Mouse (Mus musculus): ENCODE measurements around the gene Zc3h15. TPM values are rescaled to one million over a fixed set of nuclear protein-coding genes. Genes with fewer than 3 reads are reported as not detected.

Gene Zc3h15
- polyA plus RNA-seq, 1 experiment from 2014 or later: 84.2 TPM

GRCm38 (mm10) chr2:83626881-83627280 lies 17.4 kb upstream of the Zc3h15 start:
- no peak overlapping the region for H3K27ac ChIP-seq (replicated peaks in 1 of 2; ENCODE audit: control insufficient read depth in 1 of 2, insufficient read depth in 1 of 2, low read depth in 2 of 2, low read length in 2 of 2)
- no peak for ATAC-seq (ENCODE audit: insufficient number of reproducible peaks, insufficient read depth, low FRiP score, low read depth)
- H3K4me2 ChIP-seq (ENCODE audit: low read length): no peak overlapping the region
- no peaks in the 10 kb centered on the region for H3K4me1 ChIP-seq (ENCODE audit: control insufficient read depth in 2 of 2, insufficient read depth in 2 of 2, low read length in 2 of 2)
- no peaks in the 10 kb centered on the region for H3K27me3 ChIP-seq (ENCODE audit: control insufficient read depth, insufficient read depth, low read length)
- WGBS: 83% methylated on average over 9 of the region's 9 CpGs
- H3K9ac ChIP-seq (ENCODE audit: low read length): no peak overlapping the region
- no peak overlapping the region for H3K4me3 ChIP-seq (ENCODE audit: control insufficient read depth in 1 of 2, insufficient read depth in 1 of 2, low read depth in 1 of 2, low read length in 2 of 2)
- H3K9me3 ChIP-seq (ENCODE audit: control insufficient read depth, low read length): no peaks in the 10 kb centered on the region
- no peaks in the 10 kb centered on the region for H3K36me3 ChIP-seq (ENCODE audit: control insufficient read depth, insufficient read depth, low read length)

- 79% methylated on average over 9 of the region's 9 CpGs for WGBS
- H3K36me3 ChIP-seq (ENCODE audit: control insufficient read depth, insufficient read depth, low read length): no peaks in the 10 kb centered on the region
- no peaks in the 10 kb centered on the region for H3K27me3 ChIP-seq (ENCODE audit: control insufficient read depth, insufficient read depth, low read length)
- no peak overlapping the region for H3K4me3 ChIP-seq (ENCODE audit: control insufficient read depth in 1 of 2, insufficient read depth in 1 of 2, low read depth in 1 of 2, low read length in 2 of 2)
- no peaks in the 10 kb centered on the region for H3K4me1 ChIP-seq (ENCODE audit: control insufficient read depth in 2 of 2, insufficient read depth in 2 of 2, low read length in 2 of 2)
- no peak overlapping the region for H3K4me2 ChIP-seq (ENCODE audit: low read length)
- no peak for ATAC-seq (ENCODE audit: insufficient number of reproducible peaks, insufficient read depth, low FRiP score, low read depth)
- H3K9ac ChIP-seq (ENCODE audit: low read length): no peak overlapping the region
- H3K9me3 ChIP-seq (ENCODE audit: control insufficient read depth, low read length): no peaks in the 10 kb centered on the region
- no peak overlapping the region for H3K27ac ChIP-seq (replicated peaks in 1 of 2; ENCODE audit: control insufficient read depth in 1 of 2, insufficient read depth in 1 of 2, low read depth in 2 of 2, low read length in 2 of 2)
These were observed 16.7 kb upstream of the Zc3h15 start for GRCm38 (mm10) chr2:83627495-83627894.

- H3K36me3 ChIP-seq (ENCODE audit: control insufficient read depth, insufficient read depth, low read length): no peaks in the 10 kb centered on the region
- WGBS: 86% methylated on average over 6 of the region's 6 CpGs
- H3K4me2 ChIP-seq (ENCODE audit: low read length): no peak overlapping the region
- H3K27me3 ChIP-seq (ENCODE audit: control insufficient read depth, insufficient read depth, low read length): no peaks in the 10 kb centered on the region
- no peaks in the 10 kb centered on the region for H3K9me3 ChIP-seq (ENCODE audit: control insufficient read depth, low read length)
- H3K4me3 ChIP-seq (ENCODE audit: control insufficient read depth in 1 of 2, insufficient read depth in 1 of 2, low read depth in 1 of 2, low read length in 2 of 2): no peak overlapping the region
- no peaks in the 10 kb centered on the region for H3K4me1 ChIP-seq (ENCODE audit: control insufficient read depth in 2 of 2, insufficient read depth in 2 of 2, low read length in 2 of 2)
- H3K9ac ChIP-seq (ENCODE audit: low read length): no peak overlapping the region
- no peak for ATAC-seq (ENCODE audit: insufficient number of reproducible peaks, insufficient read depth, low FRiP score, low read depth)
- H3K27ac ChIP-seq (replicated peaks in 1 of 2; ENCODE audit: control insufficient read depth in 1 of 2, insufficient read depth in 1 of 2, low read depth in 2 of 2, low read length in 2 of 2): no peak overlapping the region
These were observed 16.3 kb upstream of the Zc3h15 start for GRCm38 (mm10) chr2:83627932-83628331.

GRCm38 (mm10) chr2:83641993-83642392 lies 2.2 kb upstream of the Zc3h15 start:
- WGBS: 78% methylated on average over 1 of the region's 1 CpGs
- no peaks in the 10 kb centered on the region for H3K9me3 ChIP-seq (ENCODE audit: control insufficient read depth, low read length)
- H3K27ac ChIP-seq (replicated peaks in 1 of 2; ENCODE audit: control insufficient read depth in 1 of 2, insufficient read depth in 1 of 2, low read depth in 2 of 2, low read length in 2 of 2): no peak overlapping the region
- ATAC-seq (ENCODE audit: insufficient number of reproducible peaks, insufficient read depth, low FRiP score, low read depth): no peak
- H3K36me3 ChIP-seq (ENCODE audit: control insufficient read depth, insufficient read depth, low read length): no peaks in the 10 kb centered on the region
- H3K9ac ChIP-seq (ENCODE audit: low read length): no peak overlapping the region
- no peaks in the 10 kb centered on the region for H3K27me3 ChIP-seq (ENCODE audit: control insufficient read depth, insufficient read depth, low read length)
- no peak overlapping the region for H3K4me3 ChIP-seq (ENCODE audit: control insufficient read depth in 1 of 2, insufficient read depth in 1 of 2, low read depth in 1 of 2, low read length in 2 of 2)
- no peak overlapping the region for H3K4me2 ChIP-seq (ENCODE audit: low read length)
- 0 out of 4 replicates have a peak, but pooled peaks cover 0 to 8% of the 10 kb centered on the region in 2 experiments for H3K4me1 ChIP-seq (ENCODE audit: control insufficient read depth in 2 of 2, insufficient read depth in 2 of 2, low read length in 2 of 2)

GRCm38 (mm10) chr2:83648916-83649315 lies 4.7 kb downstream of the Zc3h15 start:
- H3K9ac ChIP-seq (ENCODE audit: low read length): no peak overlapping the region
- 0 out of 2 replicates have a peak, but pooled peaks cover 4% of the 10 kb centered on the region for H3K36me3 ChIP-seq (ENCODE audit: control insufficient read depth, insufficient read depth, low read length)
- H3K27me3 ChIP-seq (ENCODE audit: control insufficient read depth, insufficient read depth, low read length): no peaks in the 10 kb centered on the region
- H3K27ac ChIP-seq (replicated peaks in 1 of 2; ENCODE audit: control insufficient read depth in 1 of 2, insufficient read depth in 1 of 2, low read depth in 2 of 2, low read length in 2 of 2): no peak overlapping the region
- H3K4me2 ChIP-seq (ENCODE audit: low read length): no peak overlapping the region
- 0 out of 4 replicates have a peak, but pooled peaks cover 0 to 8% of the 10 kb centered on the region in 2 experiments for H3K4me1 ChIP-seq (ENCODE audit: control insufficient read depth in 2 of 2, insufficient read depth in 2 of 2, low read length in 2 of 2)
- H3K9me3 ChIP-seq (ENCODE audit: control insufficient read depth, low read length): no peaks in the 10 kb centered on the region
- 86% methylated on average over 9 of the region's 9 CpGs for WGBS
- H3K4me3 ChIP-seq (ENCODE audit: control insufficient read depth in 1 of 2, insufficient read depth in 1 of 2, low read depth in 1 of 2, low read length in 2 of 2): no peak overlapping the region
- no peak for ATAC-seq (ENCODE audit: insufficient number of reproducible peaks, insufficient read depth, low FRiP score, low read depth)

GRCm38 (mm10) chr2:83652606-83653005 lies 8.4 kb downstream of the Zc3h15 start:
- no peaks in the 10 kb centered on the region for H3K27me3 ChIP-seq (ENCODE audit: control insufficient read depth, insufficient read depth, low read length)
- H3K4me1 ChIP-seq (ENCODE audit: control insufficient read depth in 2 of 2, insufficient read depth in 2 of 2, low read length in 2 of 2): no peaks in the 10 kb centered on the region
- no peaks in the 10 kb centered on the region for H3K9me3 ChIP-seq (ENCODE audit: control insufficient read depth, low read length)
- H3K9ac ChIP-seq (ENCODE audit: low read length): no peak overlapping the region
- H3K36me3 ChIP-seq (ENCODE audit: control insufficient read depth, insufficient read depth, low read length): peaks cover 20% of the 10 kb centered on the region
- H3K4me3 ChIP-seq (ENCODE audit: control insufficient read depth in 1 of 2, insufficient read depth in 1 of 2, low read depth in 1 of 2, low read length in 2 of 2): no peak overlapping the region
- no peak overlapping the region for H3K27ac ChIP-seq (replicated peaks in 1 of 2; ENCODE audit: control insufficient read depth in 1 of 2, insufficient read depth in 1 of 2, low read depth in 2 of 2, low read length in 2 of 2)
- ATAC-seq (ENCODE audit: insufficient number of reproducible peaks, insufficient read depth, low FRiP score, low read depth): no peak
- H3K4me2 ChIP-seq (ENCODE audit: low read length): no peak overlapping the region

- Histone ChIP-seq H3K4me1 (ENCODE audit: control insufficient read depth in 2 of 2, insufficient read depth in 2 of 2, low read length in 2 of 2) (no peaks in the 10 kb centered on the region), H3K9ac (ENCODE audit: low read length) (no peak overlapping the region), H3K4me2 (ENCODE audit: low read length) (no peak overlapping the region), H3K36me3 (ENCODE audit: control insufficient read depth, insufficient read depth, low read length) (peaks cover 72% of the 10 kb centered on the region), H3K27ac (replicated peaks in 1 of 2; ENCODE audit: control insufficient read depth in 1 of 2, insufficient read depth in 1 of 2, low read depth in 2 of 2, low read length in 2 of 2) (no peak overlapping the region), H3K27me3 (ENCODE audit: control insufficient read depth, insufficient read depth, low read length) (no peaks in the 10 kb centered on the region), H3K4me3 (ENCODE audit: control insufficient read depth in 1 of 2, insufficient read depth in 1 of 2, low read depth in 1 of 2, low read length in 2 of 2) (no peak overlapping the region), H3K9me3 (ENCODE audit: control insufficient read depth, low read length) (no peaks in the 10 kb centered on the region)
- ATAC-seq (ENCODE audit: insufficient number of reproducible peaks, insufficient read depth, low FRiP score, low read depth): no peak
- 76% methylated on average over 3 of the region's 3 CpGs for WGBS
These were observed 15.0 kb downstream of the Zc3h15 start for GRCm38 (mm10) chr2:83659279-83659678.

GRCm38 (mm10) chr2:83660114-83660513 lies 15.9 kb downstream of the Zc3h15 start:
- Histone ChIP-seq H3K9ac (ENCODE audit: low read length) (no peak overlapping the region), H3K9me3 (ENCODE audit: control insufficient read depth, low read length) (no peaks in the 10 kb centered on the region), H3K36me3 (ENCODE audit: control insufficient read depth, insufficient read depth, low read length) (peaks cover 71% of the 10 kb centered on the region), H3K4me3 (ENCODE audit: control insufficient read depth in 1 of 2, insufficient read depth in 1 of 2, low read depth in 1 of 2, low read length in 2 of 2) (no peak overlapping the region), H3K27me3 (ENCODE audit: control insufficient read depth, insufficient read depth, low read length) (no peaks in the 10 kb centered on the region), H3K4me2 (ENCODE audit: low read length) (no peak overlapping the region), H3K4me1 (ENCODE audit: control insufficient read depth in 2 of 2, insufficient read depth in 2 of 2, low read length in 2 of 2) (no peaks in the 10 kb centered on the region), H3K27ac (replicated peaks in 1 of 2; ENCODE audit: control insufficient read depth in 1 of 2, insufficient read depth in 1 of 2, low read depth in 2 of 2, low read length in 2 of 2) (no peak overlapping the region)
- no peak for ATAC-seq (ENCODE audit: insufficient number of reproducible peaks, insufficient read depth, low FRiP score, low read depth)
- 88% methylated on average over 1 of the region's 1 CpGs for WGBS

Data from heart, embryonic 14.5 days (tissue).